Mouse (Mus musculus) hindbrain, embryonic 15.5 days (tissue): ENCODE data around the gene Tubg1. TPM values are rescaled to one million over a fixed set of nuclear protein-coding genes. Genes with fewer than 3 reads are reported as not detected.

Experiments used
- ATAC-seq: fragments of 200-750 bp; cut with Nextera tagmentation; 2 replicates; pipeline ENCODE4 v1.8.0; 2017; ENCODE audit warnings: low read depth, moderate number of reproducible peaks, moderate TSS enrichment; ENCODE audit not compliant: low FRiP score
- H3K27ac ChIP-seq: fragments of 300-500 bp; sonication (generic); replicated peaks from 2 replicates; pipeline ENCODE4 v1.5.1; 2015; ENCODE audit warnings: mild to moderate bottlenecking, inconsistent platforms
- H3K27me3 ChIP-seq: fragments of 300-500 bp; sonication (generic); 2 replicates; pipeline ENCODE4 v1.6.1; 2015; ENCODE audit warnings: control low read depth, inconsistent platforms
- H3K36me3 ChIP-seq: fragments of 300-500 bp; sonication (generic); 2 replicates; pipeline ENCODE4 v1.6.1; 2015; ENCODE audit warnings: control low read depth, inconsistent platforms
- H3K4me1 ChIP-seq: fragments of 300-500 bp; sonication (generic); replicated peaks from 2 replicates; pipeline ENCODE4 v1.6.1; 2015; ENCODE audit warnings: control low read depth, inconsistent platforms
- H3K4me2 ChIP-seq: fragments of 300-500 bp; sonication (generic); 2 replicates; pipeline ENCODE4 v1.6.1; 2015; ENCODE audit warnings: moderate library complexity, mild to moderate bottlenecking, inconsistent platforms
- H3K4me3 ChIP-seq: fragments of 300-500 bp; sonication (generic); 2 replicates; pipeline ENCODE4 v1.5.1; 2015; ENCODE audit warnings: mild to moderate bottlenecking, inconsistent platforms
- H3K9ac ChIP-seq: fragments of 300-500 bp; sonication (generic); 2 replicates; pipeline ENCODE4 v1.6.1; 2015; ENCODE audit warnings: inconsistent platforms
- H3K9me3 ChIP-seq: fragments of 300-500 bp; sonication (generic); 2 replicates; pipeline ENCODE4 v1.6.1; 2016; ENCODE audit warnings: control low read depth, inconsistent platforms
- WGBS: fragments of 180-500 bp; shearing (Covaris S2); methylation state at CpG from one replicate; pipeline ENCODE4 v1.1.7; 2015; 5-methylcytosine and 5-hydroxymethylcytosine counted together
- polyA plus RNA-seq: library from polyadenylated mRNA; unstranded; fragments of >200 nt; fragmentation: Nextera tagmentation; extraction: Ambion mirVana; gene quantifications from 2 replicates; pipeline ENCODE4 v1.2.1, GENCODE M21; 2015

The Tubg1 gene
- polyA plus RNA-seq, 1 experiment from 2014 or later: 79.8 TPM

GRCm38 (mm10) chr11:101162772-101163171 lies 43.0 kb downstream of the Tubg1 start:
- Histone ChIP-seq H3K9me3 (no peaks in the 10 kb centered on the region), H3K27ac (no peak overlapping the region), H3K4me3 (no peak overlapping the region), H3K4me2 (no peak overlapping the region), H3K36me3 (peaks cover 32% of the 10 kb centered on the region), H3K9ac (no peak overlapping the region), H3K27me3 (peaks cover 51% of the 10 kb centered on the region), H3K4me1 (peaks cover 8% of the 10 kb centered on the region; the same call in 1 of the 2 replicates)
- whole genome bisulfite sequencing: 41% methylated on average over 5 of the region's 5 CpGs
- no peak; the same call in 1 of the 2 replicates for ATAC-seq

GRCm38 (mm10) chr11:101163476-101164350 lies 44.0 kb downstream of the Tubg1 start:
- ATAC-seq: no peak
- Histone ChIP-seq H3K4me3 (peak overlapping the region; percentile 21), H3K27ac (no peak overlapping the region), H3K4me1 (peaks cover 11% of the 10 kb centered on the region), H3K9me3 (no peaks in the 10 kb centered on the region), H3K36me3 (peaks cover 28% of the 10 kb centered on the region), H3K9ac (no peak overlapping the region), H3K4me2 (peak overlapping the region; percentile 44), H3K27me3 (peaks cover 59% of the 10 kb centered on the region)
- 19% methylated on average over 48 of the region's 49 CpGs for WGBS

- H3K27me3 ChIP-seq: peaks cover 59% of the 10 kb centered on the region
- peaks cover 28% of the 10 kb centered on the region for H3K36me3 ChIP-seq
- 14% methylated on average over 21 of the region's 21 CpGs for WGBS
- H3K9ac ChIP-seq: no peak overlapping the region
- no peaks in the 10 kb centered on the region for H3K9me3 ChIP-seq
- H3K4me3 ChIP-seq: peak overlapping the region; percentile 21
- H3K4me2 ChIP-seq: peak overlapping the region; percentile 44
- H3K27ac ChIP-seq: no peak overlapping the region
- no peak for ATAC-seq
- H3K4me1 ChIP-seq: peaks cover 17% of the 10 kb centered on the region
Observed at GRCm38 (mm10) chr11:101164351-101164665, 44.6 kb downstream of the Tubg1 start.

GRCm38 (mm10) chr11:101164677-101165580 lies 45.2 kb downstream of the Tubg1 start:
- Histone ChIP-seq H3K9me3 (no peaks in the 10 kb centered on the region), H3K4me3 (no peak overlapping the region), H3K4me2 (peak overlapping the region; percentile 44), H3K9ac (no peak overlapping the region), H3K27me3 (peaks cover 62% of the 10 kb centered on the region), H3K4me1 (peaks cover 23% of the 10 kb centered on the region), H3K27ac (no peak overlapping the region), H3K36me3 (peaks cover 28% of the 10 kb centered on the region)
- no peak for ATAC-seq
- 28% methylated on average over 35 of the region's 35 CpGs for WGBS

- H3K4me2 ChIP-seq: no peak overlapping the region
- H3K27ac ChIP-seq: no peak overlapping the region
- no peak overlapping the region for H3K4me3 ChIP-seq
- ATAC-seq: no peak
- 60% methylated on average over 14 of the region's 14 CpGs for WGBS
- no peaks in the 10 kb centered on the region for H3K9me3 ChIP-seq
- no peak overlapping the region for H3K9ac ChIP-seq
- H3K36me3 ChIP-seq: peaks cover 28% of the 10 kb centered on the region
- peaks cover 62% of the 10 kb centered on the region for H3K27me3 ChIP-seq
- H3K4me1 ChIP-seq: peaks cover 31% of the 10 kb centered on the region
Observed at GRCm38 (mm10) chr11:101166357-101166756, 46.6 kb downstream of the Tubg1 start.

- Histone ChIP-seq H3K4me2 (no peak overlapping the region), H3K27me3 (peaks cover 62% of the 10 kb centered on the region), H3K36me3 (peaks cover 22% of the 10 kb centered on the region), H3K9ac (no peak overlapping the region), H3K27ac (no peak overlapping the region), H3K9me3 (no peaks in the 10 kb centered on the region), H3K4me3 (no peak overlapping the region), H3K4me1 (peaks cover 40% of the 10 kb centered on the region)
- 64% methylated on average over 19 of the region's 19 CpGs for WGBS
- ATAC-seq: no peak
Observed at GRCm38 (mm10) chr11:101167211-101167962, 47.6 kb downstream of the Tubg1 start.

- Histone ChIP-seq H3K36me3 (peaks cover 22% of the 10 kb centered on the region), H3K27ac (no peak overlapping the region), H3K4me2 (no peak overlapping the region), H3K4me1 (peaks cover 44% of the 10 kb centered on the region), H3K4me3 (no peak overlapping the region), H3K27me3 (peaks cover 58% of the 10 kb centered on the region), H3K9me3 (no peaks in the 10 kb centered on the region), H3K9ac (no peak overlapping the region)
- ATAC-seq: no peak
- WGBS: 52% methylated on average over 8 of the region's 8 CpGs
Observed at GRCm38 (mm10) chr11:101167963-101168300, 48.2 kb downstream of the Tubg1 start.

- 73% methylated on average over 18 of the region's 18 CpGs for WGBS
- peaks cover 22% of the 10 kb centered on the region for H3K36me3 ChIP-seq
- peak overlapping the region; percentile 81 for H3K4me2 ChIP-seq
- no peak overlapping the region for H3K9ac ChIP-seq
- H3K4me1 ChIP-seq: peaks cover 49% of the 10 kb centered on the region
- no peaks in the 10 kb centered on the region for H3K9me3 ChIP-seq
- peaks cover 53% of the 10 kb centered on the region for H3K27me3 ChIP-seq
- no peak overlapping the region for H3K4me3 ChIP-seq
- no peak overlapping the region for H3K27ac ChIP-seq
- ATAC-seq: no peak
Observed at GRCm38 (mm10) chr11:101168301-101168980, 48.7 kb downstream of the Tubg1 start.

- Histone ChIP-seq H3K27me3 (peaks cover 43% of the 10 kb centered on the region), H3K4me1 (peaks cover 52% of the 10 kb centered on the region), H3K4me3 (peak overlapping the region; percentile 82), H3K9me3 (no peaks in the 10 kb centered on the region), H3K36me3 (peaks cover 22% of the 10 kb centered on the region), H3K27ac (no peak overlapping the region), H3K4me2 (peak overlapping the region; percentile 81), H3K9ac (peak overlapping the region; percentile 68; the same call in 1 of the 2 replicates)
- ATAC-seq: no peak
- WGBS: 16% methylated on average over 17 of the region's 17 CpGs
Observed at GRCm38 (mm10) chr11:101169301-101170107, 49.8 kb downstream of the Tubg1 start.

- under 1% methylated on average over 35 of the region's 35 CpGs for WGBS
- Histone ChIP-seq H3K9me3 (no peaks in the 10 kb centered on the region), H3K27ac (peak within 1 kb of the TSS; percentile 82), H3K4me3 (peak within 1 kb of the TSS; percentile 82), H3K27me3 (peaks cover 40% of the 10 kb centered on the region), H3K4me1 (peaks cover 60% of the 10 kb centered on the region), H3K4me2 (peak within 1 kb of the TSS; percentile 81), H3K36me3 (peaks cover 20% of the 10 kb centered on the region), H3K9ac (peak within 1 kb of the TSS; percentile 68)
- no peak for ATAC-seq
Observed at GRCm38 (mm10) chr11:101170354-101170810, 50.6 kb downstream of the Tubg1 start, which contains the start of gene Cntnap1. Gene Cntnap1, plus strand, starts transcription at chr11:101170523.
